Mouse (Mus musculus) neural tube, embryonic 15.5 days (tissue): ENCODE measurements at regions not wholly inside any gene's neighbourhood (a gene's known extent, or its start where the extent isn't known, plus 50 kb on each side); places are given as distances from the start of the nearest gene placed in this dataset.

Experiments used
- ATAC-seq: fragments of 200-750 bp; cut with Nextera tagmentation; 2 replicates; pipeline ENCODE4 v1.8.0; 2017; ENCODE audit warnings: mild to moderate bottlenecking, moderate TSS enrichment, moderate library complexity; ENCODE audit not compliant: low FRiP score
- H3K27ac ChIP-seq: fragments of 300-500 bp; sonication (generic); replicated peaks from 2 replicates; pipeline ENCODE4 v1.5.1; 2015; ENCODE audit warnings: mild to moderate bottlenecking, inconsistent platforms
- H3K27me3 ChIP-seq: fragments of 300-500 bp; sonication (generic); replicated peaks from 2 replicates; pipeline ENCODE4 v1.6.1; 2015; ENCODE audit warnings: inconsistent platforms
- H3K36me3 ChIP-seq: fragments of 300-500 bp; sonication (generic); 2 replicates; pipeline ENCODE4 v1.6.1; 2015; ENCODE audit warnings: inconsistent platforms
- H3K4me1 ChIP-seq: fragments of 300-500 bp; sonication (generic); 2 replicates; pipeline ENCODE4 v1.6.1; 2015; ENCODE audit warnings: inconsistent platforms
- H3K4me2 ChIP-seq: fragments of 300-500 bp; sonication (generic); 2 replicates; pipeline ENCODE4 v1.6.1; 2015; ENCODE audit warnings: inconsistent platforms, mild to moderate bottlenecking, moderate library complexity
- H3K4me3 ChIP-seq: fragments of 300-500 bp; sonication (generic); replicated peaks from 2 replicates; pipeline ENCODE4 v1.5.1; 2015; ENCODE audit warnings: mild to moderate bottlenecking, inconsistent platforms
- H3K9ac ChIP-seq: fragments of 300-500 bp; sonication (generic); replicated peaks from 2 replicates; pipeline ENCODE4 v1.6.1; 2015; ENCODE audit warnings: mild to moderate bottlenecking, inconsistent platforms
- H3K9me3 ChIP-seq: fragments of 300-500 bp; sonication (generic); replicated peaks from 2 replicates; pipeline ENCODE4 v1.6.1; 2016; ENCODE audit warnings: inconsistent platforms
- WGBS: fragments of 180-500 bp; shearing (Covaris S2); methylation state at CpG from one replicate; pipeline ENCODE4 v1.1.7; 2015; ENCODE audit warnings: mixed read lengths; 5-methylcytosine and 5-hydroxymethylcytosine counted together

DNA sequence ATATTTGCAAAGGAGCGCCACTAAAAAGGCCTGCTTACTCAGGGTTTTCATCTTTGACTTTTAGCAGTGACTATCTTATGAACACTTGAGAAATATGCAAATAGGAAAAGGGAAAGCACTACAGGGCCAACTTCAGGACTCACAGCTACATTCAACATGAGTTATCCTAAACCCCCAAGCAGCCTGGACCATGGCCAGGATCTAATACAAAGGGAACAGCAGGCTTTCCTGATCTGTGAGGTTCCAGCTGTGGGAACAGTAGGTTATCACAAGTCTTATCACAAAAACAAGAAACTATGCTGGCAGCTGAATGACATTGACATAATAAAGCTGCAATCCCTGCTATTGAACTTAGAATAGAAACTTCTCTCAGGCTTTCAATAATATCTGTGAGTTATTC, 317.4 kb upstream of the Slc35b3 start:
- Histone ChIP-seq H3K27ac (no peak overlapping the region), H3K4me3 (no peak overlapping the region), H3K9ac (no peak overlapping the region), H3K36me3 (no peaks in the 10 kb centered on the region), H3K27me3 (no peaks in the 10 kb centered on the region), H3K4me1 (no peaks in the 10 kb centered on the region), H3K9me3 (no peaks in the 10 kb centered on the region), H3K4me2 (no peak overlapping the region)
- no peak for ATAC-seq
- 94% methylated on average over 1 of the region's 1 CpGs for WGBS

DNA sequence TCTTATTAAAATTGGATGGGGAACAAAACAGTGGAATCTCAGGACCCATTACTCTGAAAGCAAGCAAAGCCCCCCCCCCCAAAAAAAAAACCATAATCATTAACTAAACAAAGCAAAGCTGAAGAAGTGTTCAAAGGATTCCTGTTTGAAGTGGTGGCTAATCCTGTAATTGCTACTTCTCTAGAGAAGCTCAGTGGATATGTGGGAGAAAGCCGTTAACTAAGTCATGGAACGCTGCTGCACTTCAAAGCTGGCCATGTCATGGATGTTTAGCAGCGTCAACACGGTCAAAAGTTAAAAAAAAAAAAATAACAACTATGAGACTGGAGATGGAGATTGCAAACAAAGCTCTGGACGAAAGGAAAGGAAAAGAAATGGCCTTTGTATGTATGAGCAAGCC, 305.3 kb upstream of the Slc35b3 start:
- H3K36me3 ChIP-seq, result no peaks in the 10 kb centered on the region
- ATAC-seq, result no peak
- H3K4me1 ChIP-seq, result no peaks in the 10 kb centered on the region
- no peak overlapping the region for H3K4me2 ChIP-seq
- H3K27me3 ChIP-seq, result no peaks in the 10 kb centered on the region
- H3K9me3 ChIP-seq, result no peaks in the 10 kb centered on the region
- H3K4me3 ChIP-seq, result no peak overlapping the region
- no peak overlapping the region for H3K9ac ChIP-seq
- no peak overlapping the region for H3K27ac ChIP-seq
- 50% methylated on average over 5 of the region's 5 CpGs for WGBS

DNA sequence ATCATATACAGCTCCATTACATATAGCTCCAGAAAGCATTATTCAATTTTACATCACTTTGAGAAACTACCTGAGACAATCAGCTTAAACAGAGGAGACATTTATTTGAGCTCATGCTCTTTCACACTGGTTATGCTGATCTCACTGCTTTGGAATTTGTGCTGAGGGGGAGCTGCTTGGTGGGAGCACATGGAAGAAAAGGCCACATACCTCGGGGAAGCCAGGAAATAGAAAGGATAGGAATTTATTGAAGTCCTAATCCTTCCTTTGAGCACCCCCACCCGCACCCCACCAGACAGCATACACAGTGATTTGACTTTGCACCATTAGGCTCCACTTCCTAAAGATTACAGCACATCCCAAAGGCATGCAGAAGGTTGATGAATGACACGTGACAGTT, 296.0 kb upstream of the Slc35b3 start:
- H3K4me1 ChIP-seq, result no peaks in the 10 kb centered on the region
- H3K9me3 ChIP-seq, result no peaks in the 10 kb centered on the region
- no peaks in the 10 kb centered on the region for H3K27me3 ChIP-seq
- H3K36me3 ChIP-seq, result no peaks in the 10 kb centered on the region
- ATAC-seq, result no peak
- no peak overlapping the region for H3K9ac ChIP-seq
- no peak overlapping the region for H3K27ac ChIP-seq
- WGBS, result 65% methylated on average over 3 of the region's 3 CpGs
- no peak overlapping the region for H3K4me2 ChIP-seq
- H3K4me3 ChIP-seq, result no peak overlapping the region

DNA sequence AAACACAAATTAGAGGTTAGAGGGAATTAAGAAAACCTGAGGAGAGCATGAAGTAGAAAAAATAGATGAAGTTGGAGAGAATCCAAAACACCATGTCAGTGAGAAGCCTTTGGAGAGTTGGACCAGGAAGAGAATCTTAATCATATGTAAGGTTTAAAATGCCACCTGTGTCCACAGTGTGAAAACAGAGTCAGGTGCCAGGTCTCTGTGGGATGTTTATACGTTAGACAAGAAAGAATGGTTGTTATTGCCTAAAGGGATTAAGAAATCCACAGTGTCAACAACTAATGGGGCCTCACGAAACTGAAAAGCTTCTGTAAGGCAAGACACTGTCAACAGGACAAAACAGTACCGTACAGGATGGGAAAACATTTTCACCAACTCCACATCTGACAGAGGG, 294.7 kb upstream of the Slc35b3 start:
- no peaks in the 10 kb centered on the region for H3K36me3 ChIP-seq
- H3K9ac ChIP-seq, result no peak overlapping the region
- no peak overlapping the region for H3K27ac ChIP-seq
- no peak overlapping the region for H3K4me2 ChIP-seq
- no peaks in the 10 kb centered on the region for H3K27me3 ChIP-seq
- no peaks in the 10 kb centered on the region for H3K9me3 ChIP-seq
- no peak for ATAC-seq
- 76% methylated on average over 3 of the region's 3 CpGs for WGBS
- no peak overlapping the region for H3K4me3 ChIP-seq
- no peaks in the 10 kb centered on the region for H3K4me1 ChIP-seq

DNA sequence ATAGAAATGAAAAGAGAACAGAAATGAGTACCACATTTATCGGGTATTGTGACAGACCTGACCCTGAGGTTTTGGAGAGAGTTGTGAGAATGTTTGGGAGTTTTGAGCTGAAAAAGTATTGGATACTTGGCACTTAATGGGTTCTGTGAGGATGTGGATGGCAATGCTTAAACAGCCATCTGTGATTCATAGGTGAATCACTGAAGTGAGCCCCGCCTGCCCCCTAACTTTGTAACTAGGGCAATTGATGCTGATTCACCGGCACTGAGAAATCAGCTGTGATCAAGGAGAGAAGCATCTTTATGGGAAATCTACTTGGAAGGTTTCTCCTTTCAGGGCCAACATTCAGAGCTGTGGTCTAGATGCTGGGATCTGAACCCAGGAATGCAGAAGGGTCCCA, 291.9 kb upstream of the Slc35b3 start:
- 94% methylated on average over 3 of the region's 3 CpGs for WGBS
- no peak overlapping the region for H3K27ac ChIP-seq
- no peak overlapping the region for H3K4me2 ChIP-seq
- H3K36me3 ChIP-seq, result no peaks in the 10 kb centered on the region
- no peaks in the 10 kb centered on the region for H3K9me3 ChIP-seq
- H3K4me3 ChIP-seq, result no peak overlapping the region
- no peak overlapping the region for H3K9ac ChIP-seq
- no peaks in the 10 kb centered on the region for H3K27me3 ChIP-seq
- H3K4me1 ChIP-seq, result no peaks in the 10 kb centered on the region
- no peak for ATAC-seq

DNA sequence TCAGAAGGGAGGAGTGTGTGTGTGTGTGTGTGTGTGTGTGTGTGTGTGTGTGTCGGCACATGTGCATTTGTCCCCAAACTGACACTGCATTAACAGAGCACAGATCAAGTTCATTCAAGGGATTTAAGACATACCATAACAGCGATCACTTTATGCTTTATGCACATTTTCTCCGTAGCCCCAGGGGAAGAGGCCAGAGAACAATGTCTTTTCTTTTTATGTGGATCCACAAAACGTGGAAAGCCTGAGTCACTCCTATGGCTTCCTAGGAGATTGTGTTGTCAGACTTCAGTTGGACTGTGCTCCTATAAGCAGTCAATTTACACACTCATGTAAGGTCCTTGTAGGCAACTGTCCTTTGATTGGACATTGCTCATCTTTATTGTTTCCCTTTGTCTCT, 289.4 kb upstream of the Slc35b3 start:
- Histone ChIP-seq H3K27ac (no peak overlapping the region), H3K9ac (no peak overlapping the region), H3K4me1 (no peaks in the 10 kb centered on the region), H3K4me2 (no peak overlapping the region), H3K36me3 (no peaks in the 10 kb centered on the region), H3K9me3 (no peaks in the 10 kb centered on the region), H3K27me3 (no peaks in the 10 kb centered on the region), H3K4me3 (no peak overlapping the region)
- WGBS, result 63% methylated on average over 4 of the region's 4 CpGs
- ATAC-seq, result no peak

DNA sequence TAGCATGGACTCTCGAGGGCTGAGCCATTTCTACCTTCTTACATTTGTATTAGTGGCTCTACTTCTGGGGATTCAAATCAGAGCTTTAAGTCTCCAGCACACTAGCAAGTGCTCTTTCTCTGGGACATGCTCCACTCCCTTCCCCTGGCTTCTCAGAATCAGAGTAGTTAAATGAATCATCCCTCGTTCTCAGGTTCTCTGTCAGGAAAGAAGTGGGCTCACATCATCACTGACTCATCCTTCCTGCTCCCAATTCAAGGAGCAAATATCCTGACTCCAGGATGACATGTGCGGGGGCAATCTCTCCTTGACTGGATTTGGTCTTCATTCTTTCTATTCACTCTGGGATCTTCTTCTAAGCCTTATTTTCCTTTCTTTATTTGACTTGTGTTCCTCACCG, 266.2 kb upstream of the Slc35b3 start:
- Histone ChIP-seq H3K9ac (no peak overlapping the region), H3K27me3 (no peaks in the 10 kb centered on the region), H3K36me3 (no peaks in the 10 kb centered on the region), H3K4me3 (no peak overlapping the region), H3K27ac (no peak overlapping the region), H3K9me3 (no peaks in the 10 kb centered on the region), H3K4me2 (no peak overlapping the region), H3K4me1 (no peaks in the 10 kb centered on the region)
- ATAC-seq, result no peak
- 90% methylated on average over 4 of the region's 4 CpGs for WGBS

DNA sequence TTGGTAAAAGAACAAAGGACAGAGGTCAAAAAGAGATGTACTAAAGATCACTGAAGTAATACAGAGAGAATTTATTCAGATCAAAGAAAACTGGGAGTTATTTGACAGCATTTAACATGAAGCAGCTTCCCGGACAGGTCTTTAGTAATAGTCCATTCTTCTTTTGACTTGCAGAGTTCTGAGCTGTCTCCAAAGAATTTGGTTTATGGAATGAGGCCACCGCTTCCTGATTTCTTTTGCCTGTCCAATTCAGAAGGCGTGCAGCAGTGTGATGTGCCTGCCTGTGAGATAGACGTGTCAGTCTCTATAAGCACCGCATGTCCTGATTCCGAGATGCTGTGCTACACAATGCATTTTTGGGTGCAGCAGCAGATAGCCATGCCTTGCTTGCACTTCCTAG, 265.0 kb upstream of the Slc35b3 start:
- Histone ChIP-seq H3K9ac (no peak overlapping the region), H3K27me3 (no peaks in the 10 kb centered on the region), H3K4me2 (no peak overlapping the region), H3K9me3 (no peaks in the 10 kb centered on the region), H3K36me3 (no peaks in the 10 kb centered on the region), H3K4me1 (no peaks in the 10 kb centered on the region), H3K4me3 (no peak overlapping the region), H3K27ac (no peak overlapping the region)
- no peak for ATAC-seq
- WGBS, result 86% methylated on average over 6 of the region's 6 CpGs

DNA sequence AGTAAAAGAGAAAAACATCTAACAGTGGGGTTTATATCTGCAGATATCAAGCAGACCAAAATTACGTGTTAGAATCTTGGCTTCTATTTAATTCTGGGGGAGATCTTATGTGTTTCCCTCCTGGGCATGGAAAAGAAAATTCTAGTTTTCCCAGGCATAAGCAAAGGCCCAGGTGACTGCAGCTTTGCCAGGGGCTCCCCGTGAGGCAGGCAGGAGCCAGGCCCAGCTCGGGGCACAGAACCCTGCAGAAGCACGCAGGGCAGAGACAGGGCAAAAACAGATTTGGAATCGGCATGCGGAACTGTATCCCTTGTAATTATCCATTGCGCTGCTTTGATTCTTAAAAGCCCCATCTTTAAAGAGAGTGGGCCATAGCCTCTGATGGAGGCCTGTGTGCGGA, 250.4 kb upstream of the Slc35b3 start:
- Histone ChIP-seq H3K4me2 (no peak overlapping the region), H3K27me3 (no peaks in the 10 kb centered on the region), H3K9me3 (no peaks in the 10 kb centered on the region), H3K4me3 (no peak overlapping the region), H3K27ac (no peak overlapping the region), H3K36me3 (no peaks in the 10 kb centered on the region), H3K9ac (no peak overlapping the region), H3K4me1 (no peaks in the 10 kb centered on the region)
- 81% methylated on average over 8 of the region's 8 CpGs for WGBS
- no peak for ATAC-seq

DNA sequence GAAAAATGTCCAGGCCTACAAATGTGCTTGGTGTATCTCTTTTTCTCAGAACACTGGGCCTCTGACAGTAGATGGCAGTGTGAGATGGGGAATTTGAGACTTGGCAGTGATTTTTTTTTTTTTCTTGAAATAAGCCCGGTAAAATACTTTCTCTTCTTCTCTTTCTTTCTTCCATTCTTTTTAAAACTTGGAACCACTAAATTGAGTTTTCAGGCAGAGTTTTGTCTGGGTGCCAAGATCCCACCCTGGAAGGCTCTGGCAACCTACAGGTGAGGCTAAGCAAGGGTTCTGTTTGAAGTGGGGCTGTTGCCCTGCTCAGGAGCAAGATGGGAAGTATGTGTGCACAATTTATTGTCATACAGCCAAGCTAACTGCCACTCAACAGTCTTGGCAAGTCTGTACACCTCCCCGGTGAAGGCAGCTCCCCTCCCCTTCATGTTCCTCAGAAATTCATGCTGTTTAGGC, 223.1 kb upstream of the Slc35b3 start:
- 29% methylated on average over 2 of the region's 2 CpGs for WGBS
- ATAC-seq, result no peak
- no peaks in the 10 kb centered on the region for H3K36me3 ChIP-seq
- no peak overlapping the region for H3K4me2 ChIP-seq
- no peak overlapping the region for H3K27ac ChIP-seq
- no peak overlapping the region for H3K9ac ChIP-seq
- no peak overlapping the region for H3K4me3 ChIP-seq
- 0 out of 2 replicates have a peak, but pooled peaks cover 3% of the 10 kb centered on the region for H3K4me1 ChIP-seq
- H3K27me3 ChIP-seq, result no peaks in the 10 kb centered on the region
- H3K9me3 ChIP-seq, result no peaks in the 10 kb centered on the region

DNA sequence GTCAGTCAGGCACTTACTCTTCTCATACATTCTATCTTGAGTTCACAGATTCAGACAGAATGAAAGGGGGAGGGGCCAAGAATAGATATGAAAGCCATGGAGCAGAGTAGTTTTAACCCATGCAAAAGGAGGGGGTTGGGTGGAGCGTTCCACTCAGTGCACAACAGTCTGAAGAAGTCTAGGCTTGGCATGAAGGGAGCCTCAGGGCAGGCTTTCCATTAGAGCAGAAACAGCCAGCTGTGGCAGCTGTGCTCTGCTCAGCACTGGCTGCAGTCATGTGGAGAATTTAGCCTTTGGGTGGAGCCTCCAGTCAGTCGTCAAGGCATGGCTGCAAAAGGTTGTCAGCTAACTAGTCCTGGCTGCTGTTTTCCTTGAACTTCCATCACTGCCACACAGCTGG, 201.3 kb upstream of the Slc35b3 start:
- WGBS, result 63% methylated on average over 2 of the region's 2 CpGs
- Histone ChIP-seq H3K36me3 (no peaks in the 10 kb centered on the region), H3K4me2 (no peak overlapping the region), H3K4me1 (no peaks in the 10 kb centered on the region), H3K4me3 (no peak overlapping the region), H3K27me3 (no peaks in the 10 kb centered on the region), H3K9ac (no peak overlapping the region), H3K27ac (no peak overlapping the region), H3K9me3 (no peaks in the 10 kb centered on the region)
- ATAC-seq, result no peak

DNA sequence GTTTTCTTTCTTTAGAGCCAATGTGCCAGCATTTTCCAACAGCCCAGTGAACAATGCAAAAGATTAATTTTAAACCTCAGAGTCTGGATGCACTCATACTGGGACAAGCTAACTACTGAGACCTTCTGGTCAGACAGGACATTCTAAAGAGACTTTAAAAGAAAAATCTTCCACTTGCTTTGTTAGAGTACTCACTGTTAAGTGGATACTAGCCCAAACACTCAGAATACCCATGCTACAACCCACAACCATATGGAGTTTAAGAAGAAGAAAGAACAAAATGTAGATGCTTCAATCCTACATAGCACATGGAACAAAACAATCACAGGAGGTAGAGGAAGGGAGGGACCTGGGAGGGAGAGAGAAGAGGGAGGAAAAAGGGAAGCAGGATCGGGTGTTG, 167.3 kb upstream of the Slc35b3 start:
- WGBS, result 96% methylated on average over 1 of the region's 1 CpGs
- H3K4me1 ChIP-seq, result no peaks in the 10 kb centered on the region
- ATAC-seq, result no peak
- H3K36me3 ChIP-seq, result no peaks in the 10 kb centered on the region
- H3K9ac ChIP-seq, result no peak overlapping the region
- H3K9me3 ChIP-seq, result no peaks in the 10 kb centered on the region
- H3K27ac ChIP-seq, result no peak overlapping the region
- no peaks in the 10 kb centered on the region for H3K27me3 ChIP-seq
- no peak overlapping the region for H3K4me2 ChIP-seq
- no peak overlapping the region for H3K4me3 ChIP-seq

DNA sequence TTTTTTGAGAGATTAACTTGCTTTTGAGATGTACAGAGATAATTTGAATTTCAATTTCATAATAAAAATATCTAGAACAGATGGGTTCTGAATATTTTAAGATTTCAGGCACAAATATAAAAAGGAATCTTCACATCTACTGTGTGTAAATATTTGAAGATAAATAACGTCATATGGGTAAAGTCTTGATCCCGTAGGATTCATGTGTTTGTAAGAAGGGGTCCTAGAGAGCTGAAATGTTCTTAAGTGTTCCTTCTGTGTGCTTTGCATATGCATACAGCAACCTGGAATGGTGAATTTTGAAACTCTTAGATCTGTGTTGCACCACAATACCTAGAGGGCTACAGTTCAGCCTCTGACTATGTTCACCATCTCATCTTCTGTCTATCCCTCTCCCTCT, 131.4 kb upstream of the Slc35b3 start:
- no peaks in the 10 kb centered on the region for H3K27me3 ChIP-seq
- no peaks in the 10 kb centered on the region for H3K9me3 ChIP-seq
- H3K4me2 ChIP-seq, result no peak overlapping the region
- H3K4me3 ChIP-seq, result no peak overlapping the region
- no peak overlapping the region for H3K9ac ChIP-seq
- no peak overlapping the region for H3K27ac ChIP-seq
- H3K36me3 ChIP-seq, result no peaks in the 10 kb centered on the region
- ATAC-seq, result no peak
- no peaks in the 10 kb centered on the region for H3K4me1 ChIP-seq
- WGBS, result 93% methylated on average over 2 of the region's 2 CpGs
